Mouse (Mus musculus) heart, embryonic 15.5 days (tissue): ENCODE measurements around the gene Zfp109. TPM values are rescaled to one million over a fixed set of nuclear protein-coding genes. Genes with fewer than 3 reads are reported as not detected.
"Not testable (repeated sequence)": the region's sequence is repeated elsewhere in the genome, so short reads cannot be mapped to it uniquely, and the experiment has no call there.

Experiments used
- ATAC-seq: fragments of 200-750 bp; cut with Nextera tagmentation; replicated peaks from 2 replicates; pipeline ENCODE4 v1.8.0; 2017; ENCODE audit warnings: low read depth, moderate TSS enrichment; ENCODE audit not compliant: insufficient number of reproducible peaks, insufficient read depth, low FRiP score
- H3K27ac ChIP-seq: fragments of 300-500 bp; sonication (generic); 2 replicates; pipeline ENCODE4 v1.5.1; 2015; ENCODE audit warnings: mild to moderate bottlenecking, inconsistent platforms
- H3K27me3 ChIP-seq: fragments of 300-500 bp; sonication (generic); 2 replicates; pipeline ENCODE4 v1.6.1; 2015; ENCODE audit warnings: inconsistent platforms
- H3K36me3 ChIP-seq: fragments of 300-500 bp; sonication (generic); 2 replicates; pipeline ENCODE4 v1.6.1; 2015; ENCODE audit warnings: mild to moderate bottlenecking, inconsistent platforms
- H3K4me1 ChIP-seq: fragments of 300-500 bp; sonication (generic); replicated peaks from 2 replicates; pipeline ENCODE4 v1.6.1; 2015; ENCODE audit warnings: inconsistent platforms
- H3K4me2 ChIP-seq: fragments of 300-500 bp; sonication (generic); 2 replicates; pipeline ENCODE4 v1.6.1; 2015; ENCODE audit warnings: inconsistent platforms, mild to moderate bottlenecking, moderate library complexity
- H3K4me3 ChIP-seq: fragments of 300-500 bp; sonication (generic); 2 replicates; pipeline ENCODE4 v1.5.1; 2015; ENCODE audit warnings: mild to moderate bottlenecking, inconsistent platforms
- H3K9ac ChIP-seq: fragments of 300-500 bp; sonication (generic); 2 replicates; pipeline ENCODE4 v1.6.1; 2015; ENCODE audit warnings: mild to moderate bottlenecking, inconsistent platforms
- H3K9me3 ChIP-seq: fragments of 300-500 bp; sonication (generic); replicated peaks from 2 replicates; pipeline ENCODE4 v1.6.1; 2016; ENCODE audit warnings: inconsistent platforms
- WGBS: fragments of 180-500 bp; shearing (Covaris S2); methylation state at CpG from one replicate; pipeline ENCODE4 v1.1.7; 2015; ENCODE audit warnings: mixed read lengths; 5-methylcytosine and 5-hydroxymethylcytosine counted together
- polyA plus RNA-seq: library from polyadenylated mRNA; unstranded; fragments of >200 nt; fragmentation: Nextera tagmentation; extraction: Ambion mirVana; gene quantifications from 2 replicates; pipeline ENCODE4 v1.2.1, GENCODE M21; 2015

Zfp109 gene
- polyA plus RNA-seq = 2.9 and 3.5 TPM in 2 replicates

DNA sequence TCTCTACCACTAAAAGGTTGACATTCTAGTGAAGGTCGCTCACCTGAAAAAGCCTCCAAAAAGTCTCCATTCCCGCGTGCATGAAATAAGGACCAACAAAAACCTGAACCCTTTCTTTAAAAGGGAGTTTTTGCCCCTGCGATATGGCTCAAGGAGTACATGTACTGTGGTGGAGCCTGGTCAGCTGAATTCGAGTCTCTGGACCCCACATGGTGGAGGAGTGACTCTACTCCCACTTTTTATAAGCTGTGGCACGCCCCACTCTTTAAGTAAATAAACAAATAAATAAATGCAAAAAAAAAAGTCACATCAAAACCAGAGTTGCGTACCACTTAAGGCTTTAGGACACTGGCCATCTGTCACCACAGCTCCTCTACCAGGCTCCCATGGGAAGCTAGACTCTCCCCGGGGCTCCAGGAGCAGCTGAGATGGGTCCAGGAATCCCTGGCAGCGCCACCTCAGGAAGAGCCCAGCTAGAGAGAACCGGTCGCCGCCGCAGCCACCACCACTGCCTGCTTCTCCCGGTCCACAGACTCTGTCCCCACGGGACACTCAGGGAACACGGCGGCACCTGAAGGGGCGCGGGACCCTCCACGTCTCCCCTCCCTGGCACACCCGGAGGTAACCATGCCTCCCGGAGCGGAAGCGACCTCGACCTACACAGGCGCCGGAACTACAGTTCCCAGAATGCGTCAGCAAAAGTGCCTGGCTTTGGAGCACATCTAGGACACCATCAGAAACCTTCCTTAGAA, at the start of gene Zfp109:
Zfp109 (minus strand) TSS at position 521 of the 752 bp plus-strand sequence.
- no peak within 1 kb of the TSS; the same call in 1 of the 2 replicates for H3K27ac ChIP-seq
- H3K9ac ChIP-seq = peak within 1 kb of the TSS; percentile 76
- ATAC-seq = peak; percentile 79
- 5% methylated on average over 28 of the region's 28 CpGs for WGBS
- no peaks in the 10 kb centered on the region for H3K36me3 ChIP-seq
- H3K4me2 ChIP-seq = peak within 1 kb of the TSS; percentile 74
- peak within 1 kb of the TSS; percentile 85 for H3K4me3 ChIP-seq
- no peaks in the 10 kb centered on the region for H3K9me3 ChIP-seq
- no peaks in the 10 kb centered on the region for H3K27me3 ChIP-seq
- peaks cover 9% of the 10 kb centered on the region; the same call in 1 of the 2 replicates for H3K4me1 ChIP-seq

GRCm38 (mm10) chr7:24286916-24287315, 49.6 kb upstream of the Zfp109 start:
- WGBS = 75% methylated on average over 4 of the region's 4 CpGs
- Histone ChIP-seq H3K27me3 (no peaks in the 10 kb centered on the region), H3K9me3 (no peaks in the 10 kb centered on the region)

GRCm38 (mm10) chr7:24286090-24286489, 48.7 kb upstream of the Zfp109 start:
- no peaks in the 10 kb centered on the region for H3K9me3 ChIP-seq
- H3K4me1 ChIP-seq = no peaks in the 10 kb centered on the region
- H3K9ac ChIP-seq = no peak overlapping the region
- H3K27ac ChIP-seq = no peak overlapping the region
- no peak overlapping the region for H3K4me2 ChIP-seq
- no peak overlapping the region for H3K4me3 ChIP-seq
- H3K27me3 ChIP-seq = no peaks in the 10 kb centered on the region
- peaks cover 13% of the 10 kb centered on the region for H3K36me3 ChIP-seq
- ATAC-seq = no peak
- 49% methylated on average over 4 of the region's 4 CpGs for WGBS

More at GRCm38 (mm10) chr7:24286916-24287315, 49.6 kb upstream of the Zfp109 start:
- Histone ChIP-seq H3K4me3 (no peak overlapping the region), H3K27ac (no peak overlapping the region), H3K4me1 (no peaks in the 10 kb centered on the region), H3K36me3 (peaks cover 21% of the 10 kb centered on the region), H3K9ac (no peak overlapping the region), H3K4me2 (no peak overlapping the region)
- ATAC-seq = no peak

DNA sequence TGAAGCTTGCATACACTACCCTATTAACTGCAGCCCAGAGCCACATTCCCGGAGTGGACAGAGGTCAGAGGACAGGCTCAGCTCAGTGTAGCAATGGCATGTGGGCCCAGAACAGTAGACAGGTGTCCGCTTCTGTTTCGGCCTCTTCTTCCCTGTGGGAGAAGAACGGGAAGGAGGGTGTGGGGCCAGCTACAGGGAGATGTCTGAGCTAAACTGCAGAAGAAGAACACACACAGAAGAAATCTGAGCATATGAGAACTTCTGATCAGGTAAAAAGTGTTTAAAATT, 43.4 kb upstream of the Zfp109 start:
- H3K4me2 ChIP-seq = no peak overlapping the region
- ATAC-seq = no peak
- no peak overlapping the region for H3K4me3 ChIP-seq
- WGBS = 65% methylated on average over 4 of the region's 4 CpGs
- no peak overlapping the region for H3K9ac ChIP-seq
- peaks cover 4% of the 10 kb centered on the region; the same call in 1 of the 2 replicates for H3K36me3 ChIP-seq
- H3K27ac ChIP-seq = no peak overlapping the region
- no peaks in the 10 kb centered on the region for H3K27me3 ChIP-seq
- no peaks in the 10 kb centered on the region for H3K4me1 ChIP-seq
- no peaks in the 10 kb centered on the region for H3K9me3 ChIP-seq

DNA sequence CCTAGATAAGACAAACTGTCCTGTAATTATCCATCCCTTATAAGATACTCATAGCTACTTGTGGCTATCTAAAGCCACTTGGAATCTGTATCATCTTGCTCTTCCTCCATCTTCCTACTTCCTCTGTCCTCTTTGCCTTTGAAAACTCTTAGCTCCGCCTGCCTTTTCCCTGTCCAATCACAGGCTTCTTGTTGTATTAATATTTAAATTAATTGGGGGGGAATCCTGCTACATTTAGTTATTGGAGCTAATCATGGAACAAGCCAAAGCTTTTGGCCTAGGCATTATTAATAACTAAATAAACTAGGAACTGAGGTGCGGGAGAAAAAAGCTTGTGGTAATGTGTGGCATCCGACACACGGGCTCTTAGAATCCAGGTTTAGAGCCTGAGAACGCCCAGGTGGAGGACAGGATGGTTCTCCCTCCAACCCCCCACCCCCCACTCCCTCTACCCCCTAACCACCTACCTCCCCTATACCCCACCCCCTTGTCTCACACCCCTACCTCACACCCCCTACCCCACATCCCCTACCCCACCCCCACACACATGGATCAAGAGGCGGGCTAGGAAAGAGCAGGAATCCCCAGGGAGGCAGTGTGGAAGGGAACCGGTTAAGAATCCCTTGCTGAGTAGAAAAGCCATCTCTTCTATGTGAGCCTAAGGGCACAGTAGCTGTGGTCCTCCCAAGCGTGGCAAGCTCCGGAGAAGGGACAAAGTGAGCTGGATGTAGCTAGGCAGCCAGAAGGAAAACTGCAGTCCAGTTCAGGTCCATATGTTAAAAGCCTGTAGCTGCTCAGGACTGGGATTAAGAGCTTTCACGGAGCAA, 42.9 kb upstream of the Zfp109 start:
- WGBS = 47% methylated on average over 10 of the region's 10 CpGs
- H3K36me3 ChIP-seq = peaks cover 8% of the 10 kb centered on the region; the same call in 1 of the 2 replicates

GRCm38 (mm10) chr7:24278771-24279170, 41.4 kb upstream of the Zfp109 start:
- WGBS = 80% methylated on average over 3 of the region's 3 CpGs
- not testable (repeated sequence) for ATAC-seq, H3K4me1 ChIP-seq, H3K27me3 ChIP-seq, H3K9me3 ChIP-seq, H3K27ac ChIP-seq, H3K4me3 ChIP-seq, H3K9ac ChIP-seq, H3K4me2 ChIP-seq
- peaks cover 19% of the 10 kb centered on the region for H3K36me3 ChIP-seq

More for the DNA sequence above, 42.9 kb upstream of the Zfp109 start:
- no peaks in the 10 kb centered on the region for H3K9me3 ChIP-seq
- no peak overlapping the region for H3K27ac ChIP-seq
- no peaks in the 10 kb centered on the region for H3K27me3 ChIP-seq
- no peak overlapping the region for H3K4me2 ChIP-seq
- H3K4me1 ChIP-seq = no peaks in the 10 kb centered on the region
- no peak overlapping the region for H3K9ac ChIP-seq
- no peak for ATAC-seq
- no peak overlapping the region for H3K4me3 ChIP-seq

- Histone ChIP-seq H3K27ac (no peak overlapping the region), H3K9ac (no peak overlapping the region)
- 93% methylated on average over 4 of the region's 4 CpGs for WGBS
Observed at GRCm38 (mm10) chr7:24274456-24274855, 37.1 kb upstream of the Zfp109 start.

DNA sequence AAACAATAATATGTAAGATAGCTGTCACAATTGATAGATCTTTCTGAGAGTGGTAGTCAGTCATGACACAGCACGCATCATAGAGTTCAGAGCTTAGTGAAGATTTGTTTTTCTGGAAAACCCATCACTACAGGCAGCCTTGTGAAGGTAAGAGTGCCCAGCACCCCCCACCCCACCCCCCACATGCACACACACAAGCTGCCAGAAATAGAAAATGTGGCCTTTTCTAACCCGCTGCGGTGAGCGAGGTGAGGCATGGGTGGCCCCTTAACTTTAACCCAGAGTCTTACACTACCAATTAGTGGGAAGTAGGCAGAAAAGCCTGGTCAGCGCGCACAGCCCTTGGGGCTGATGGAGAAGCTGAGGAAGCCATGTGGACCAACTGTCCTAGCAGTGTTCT, 33.8 kb upstream of the Zfp109 start:
- no peak for ATAC-seq
- Histone ChIP-seq H3K9me3 (no peaks in the 10 kb centered on the region), H3K4me3 (no peak overlapping the region), H3K36me3 (peaks cover 16% of the 10 kb centered on the region), H3K27ac (no peak overlapping the region), H3K4me1 (peaks cover 11% of the 10 kb centered on the region), H3K4me2 (peak overlapping the region; percentile 23; the same call in 1 of the 2 replicates), H3K27me3 (no peaks in the 10 kb centered on the region), H3K9ac (no peak overlapping the region)
- 97% methylated on average over 6 of the region's 6 CpGs for WGBS

More at GRCm38 (mm10) chr7:24274456-24274855, 37.1 kb upstream of the Zfp109 start:
- Histone ChIP-seq H3K4me2 (no peak overlapping the region), H3K9me3 (no peaks in the 10 kb centered on the region), H3K4me1 (peaks cover 11% of the 10 kb centered on the region), H3K27me3 (no peaks in the 10 kb centered on the region), H3K36me3 (peaks cover 19% of the 10 kb centered on the region), H3K4me3 (no peak overlapping the region)
- no peak for ATAC-seq

DNA sequence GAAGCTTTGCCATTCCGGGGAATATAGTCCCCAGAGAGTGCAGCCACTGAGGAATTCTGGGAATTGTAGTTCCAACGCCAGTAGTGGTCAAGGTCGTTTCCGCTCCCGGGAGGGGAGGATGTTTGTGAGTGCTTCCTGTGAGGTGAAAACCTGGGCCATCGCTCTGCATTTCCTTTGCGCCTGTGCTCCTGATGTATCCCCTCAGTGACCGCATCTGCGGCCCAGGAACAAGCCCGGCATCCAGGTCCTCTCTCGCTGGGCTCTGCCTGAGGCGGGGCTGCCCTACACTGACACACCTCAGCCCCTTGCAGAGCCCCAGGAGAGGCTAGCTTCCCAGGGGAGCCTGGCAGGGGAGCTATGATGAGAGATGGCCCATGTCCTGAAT, 32.9 kb upstream of the Zfp109 start, which contains the start of gene Zfp93:
Zfp93 (plus strand) TSS at position 133 of the 385 bp plus-strand sequence.
- Histone ChIP-seq H3K4me2 (peak within 1 kb of the TSS; percentile 90), H3K9ac (peak within 1 kb of the TSS; percentile 87), H3K27me3 (no peaks in the 10 kb centered on the region), H3K4me1 (peaks cover 11% of the 10 kb centered on the region), H3K9me3 (no peaks in the 10 kb centered on the region), H3K27ac (peak within 1 kb of the TSS; percentile 81), H3K4me3 (peak within 1 kb of the TSS; percentile 89), H3K36me3 (peaks cover 12% of the 10 kb centered on the region)
- ATAC-seq = peak; percentile 91
- under 1% methylated on average over 12 of the region's 12 CpGs for WGBS

DNA sequence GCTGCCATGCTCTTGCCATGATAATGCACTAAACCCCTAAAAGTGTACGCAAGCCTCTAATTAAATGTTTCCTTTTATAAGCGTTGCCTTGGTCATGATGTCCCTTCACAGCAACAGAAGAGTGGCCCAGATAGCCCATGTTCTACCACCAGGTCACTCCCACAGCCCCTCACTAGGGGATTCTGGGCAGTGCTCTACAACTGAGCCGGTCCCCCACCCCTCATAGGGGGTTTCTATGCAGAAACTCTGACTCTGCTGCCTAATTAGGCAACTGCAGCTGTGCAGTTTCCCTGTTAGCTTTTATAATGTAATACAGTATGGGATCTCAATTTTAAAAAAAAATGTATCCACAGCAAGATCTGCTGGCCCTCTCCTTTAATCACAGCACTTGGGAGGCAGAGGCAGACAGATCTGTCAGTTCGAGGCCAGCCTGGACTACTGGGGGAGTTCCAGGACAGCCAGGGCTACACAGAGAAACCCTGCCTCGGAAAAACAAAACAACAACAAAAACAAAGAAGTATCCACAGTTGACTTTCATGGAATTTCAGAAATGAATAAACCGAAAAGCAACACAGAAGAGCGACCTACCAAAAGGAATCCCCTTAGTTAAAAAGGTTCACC, 32.4 kb upstream of the Zfp109 start:
- peaks cover 11% of the 10 kb centered on the region for H3K4me1 ChIP-seq
- peak overlapping the region; percentile 89 for H3K4me3 ChIP-seq
- peak overlapping the region; percentile 90 for H3K4me2 ChIP-seq
- H3K27me3 ChIP-seq = no peaks in the 10 kb centered on the region
- peaks cover 7% of the 10 kb centered on the region for H3K36me3 ChIP-seq
- WGBS = 36% methylated on average over 7 of the region's 7 CpGs
- no peak for ATAC-seq
- no peak overlapping the region for H3K27ac ChIP-seq
- H3K9me3 ChIP-seq = no peaks in the 10 kb centered on the region
- H3K9ac ChIP-seq = peak overlapping the region; percentile 87

GRCm38 (mm10) chr7:24269256-24269655, 31.9 kb upstream of the Zfp109 start:
- 70% methylated on average over 3 of the region's 3 CpGs for WGBS
- Histone ChIP-seq H3K9me3 (no peaks in the 10 kb centered on the region), H3K9ac (no peak overlapping the region), H3K36me3 (peaks cover 1% of the 10 kb centered on the region; the same call in 1 of the 2 replicates), H3K4me2 (no peak overlapping the region; the same call in 1 of the 2 replicates), H3K27ac (no peak overlapping the region), H3K4me3 (no peak overlapping the region), H3K27me3 (no peaks in the 10 kb centered on the region), H3K4me1 (peaks cover 11% of the 10 kb centered on the region)
- no peak for ATAC-seq
